Mouse (Mus musculus) ES-E14 (cell line): Measurements from ENCODE around the gene Usp35. TPM values are rescaled to one million over a fixed set of nuclear protein-coding genes. Genes with fewer than 3 reads are reported as not detected.

Experiments
- DNase-seq: peaks from one replicate; pipeline ENCODE4 v3.0.0-alpha.2; 2013; ENCODE audit warnings: low read depth, low spot score
- H3K27ac ChIP-seq: 2 replicates; pipeline ENCODE4 v1.5.1; 2012; ENCODE audit warnings: low read depth, mild to moderate bottlenecking, low read length, moderate library complexity, mixed read lengths; ENCODE audit not compliant: poor library complexity, insufficient read depth, severe bottlenecking
- H3K36me3 ChIP-seq: 2 replicates; pipeline ENCODE4 v1.6.1; 2012; ENCODE audit warnings: mild to moderate bottlenecking, low read length, moderate library complexity, mixed read lengths; ENCODE audit not compliant: control insufficient read depth, poor library complexity, insufficient read depth, severe bottlenecking
- H3K4me1 ChIP-seq, 2 experiments: fragments of 150-350 bp in 1 of 2; sonication (generic) in 1 of 2; 2 replicates each; pipeline ENCODE4 v1.6.1; 2012; ENCODE audit warnings: low read length in 2 of 2, mild to moderate bottlenecking in 1 of 2, mixed read lengths in 1 of 2; ENCODE audit not compliant: control insufficient read depth in 2 of 2, insufficient read depth in 2 of 2, poor library complexity in 1 of 2
- H3K4me3 ChIP-seq, 2 experiments: fragments of 150-350 bp in 1 of 2; sonication (generic) in 1 of 2; 2 replicates each; pipeline ENCODE4 v1.5.1; 2012; ENCODE audit warnings: low read length in 2 of 2, low read depth in 1 of 2, mild to moderate bottlenecking in 1 of 2, mixed read lengths in 1 of 2; ENCODE audit not compliant: insufficient read depth in 1 of 2, poor library complexity in 1 of 2, severe bottlenecking in 1 of 2
- H3K9ac ChIP-seq: 2 replicates; pipeline ENCODE4 v1.6.1; 2012; ENCODE audit warnings: low read depth, mild to moderate bottlenecking, low read length, mixed read lengths; ENCODE audit not compliant: poor library complexity, insufficient read depth, severe bottlenecking
- H3K9me3 ChIP-seq: fragments of 150-350 bp; sonication (generic); 2 replicates; pipeline ENCODE4 v1.6.1; 2012; ENCODE audit warnings: low read depth, mild to moderate bottlenecking, low read length; ENCODE audit not compliant: control insufficient read depth, insufficient read depth
- CHD2 ChIP-seq: IDR thresholded peaks from 2 replicates; pipeline ENCODE4 v1.6.1; 2014; ENCODE audit warnings: mild to moderate bottlenecking, low read depth, low read length, inconsistent platforms
- HCFC1 ChIP-seq: IDR thresholded peaks from 2 replicates; pipeline ENCODE4 v1.6.1; 2012; ENCODE audit warnings: low read length, inconsistent platforms, borderline replicate concordance; ENCODE audit not compliant: insufficient read depth
- MAFK ChIP-seq: IDR thresholded peaks from 2 replicates; pipeline ENCODE4 v1.6.1; 2014; ENCODE audit warnings: mild to moderate bottlenecking, low read depth, low read length, inconsistent platforms; ENCODE audit not compliant: insufficient read depth
- ZC3H11A ChIP-seq: IDR thresholded peaks from 2 replicates; pipeline ENCODE4 v1.6.1; 2012; ENCODE audit warnings: low read depth, mild to moderate bottlenecking, inconsistent platforms, low read length, borderline replicate concordance
- ZNF384 ChIP-seq: IDR thresholded peaks from 2 replicates; pipeline ENCODE4 v1.6.1; 2012; ENCODE audit warnings: low read depth, low read length, inconsistent platforms
- in situ Hi-C, 2 experiments: fragments of 600-800 bp; cut with MboI; formaldehyde crosslinking; loops; one replicate each; pipeline ENCODE4 v1.15.1; 2025; ENCODE audit warnings: low sequenced_read_pairs in 2 of 2, inconsistent platforms in 1 of 2; ENCODE audit not compliant: unreplicated experiment in 2 of 2
- total RNA-seq: library from RNA; depleted of rRNA; stranded (reverse); fragments of 300-350 nt; gene quantifications from 2 replicates; pipeline ENCODE4 v1.2.3, GENCODE M21; 2012

Usp35 gene
- total RNA-seq, 1 experiment, result 5.8 TPM

DNA sequence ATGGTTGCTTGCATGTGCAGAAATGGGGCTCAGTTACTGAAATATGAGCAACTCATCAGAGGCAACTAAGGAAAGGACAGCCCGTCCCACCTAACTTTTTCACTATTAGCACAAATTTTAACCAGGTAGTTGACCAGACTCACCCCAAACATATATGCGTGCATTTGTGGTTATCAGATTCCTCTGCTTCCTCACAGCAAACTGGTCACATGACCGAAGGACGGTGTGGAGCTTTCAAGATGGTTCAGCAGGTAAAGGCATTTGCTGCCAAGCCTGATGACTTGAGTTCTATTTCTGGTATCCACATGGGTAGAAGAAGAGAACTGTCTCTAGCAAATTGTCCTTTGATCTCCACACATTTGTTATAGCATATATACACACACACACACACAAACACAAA, 26.5 kb upstream of the Usp35 start:
- Histone ChIP-seq H3K9me3 (no peaks in the 10 kb centered on the region), H3K36me3 (no peaks in the 10 kb centered on the region), H3K9ac (no peak overlapping the region), H3K4me1 (peaks cover 0 to 2% of the 10 kb centered on the region in 2 experiments; a peak in 1 of 4 replicates), H3K4me3 (no peak overlapping the region), H3K27ac (no peak overlapping the region)
- in situ Hi-C loops, result no loop called here
- no peak for DNase-seq
- no peak for TF ChIP-seq ZNF384
- TF ChIP-seq MAFK, result no peak
- no peak for TF ChIP-seq HCFC1
- no peak for TF ChIP-seq ZC3H11A
- TF ChIP-seq CHD2, result no peak

DNA sequence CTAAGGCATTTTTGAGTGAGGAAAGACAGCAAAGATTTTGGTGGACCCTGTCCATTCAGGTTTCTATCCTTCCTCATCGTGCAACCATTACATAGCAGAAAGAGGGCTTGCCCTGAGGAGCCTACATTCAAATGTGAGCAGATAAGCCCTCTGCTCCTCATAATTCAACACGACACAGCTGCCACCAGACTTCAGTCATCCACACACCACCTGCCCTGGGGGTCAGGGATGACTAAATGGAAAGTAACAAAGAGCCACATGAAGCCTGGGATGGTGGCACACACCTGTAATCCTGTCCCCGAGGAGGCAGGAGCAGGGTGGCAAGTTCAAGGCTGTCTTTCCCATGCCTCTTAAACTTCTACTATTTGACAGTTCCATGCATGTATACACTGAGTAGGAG, 26.0 kb upstream of the Usp35 start:
- Histone ChIP-seq H3K4me3 (no peak overlapping the region), H3K4me1 (peaks cover 0 to 2% of the 10 kb centered on the region in 2 experiments; a peak in 1 of 4 replicates), H3K27ac (no peak overlapping the region), H3K9me3 (no peaks in the 10 kb centered on the region), H3K36me3 (no peaks in the 10 kb centered on the region), H3K9ac (no peak overlapping the region)
- in situ Hi-C loops, result no loop called here
- no peak for DNase-seq
- TF ChIP-seq ZNF384 (no peak), MAFK (no peak), CHD2 (no peak), ZC3H11A (no peak), HCFC1 (no peak)

GRCm38 (mm10) chr7:97356875-97357276, 25.1 kb upstream of the Usp35 start:
- H3K36me3 ChIP-seq, result no peaks in the 10 kb centered on the region
- peaks cover 0 to 2% of the 10 kb centered on the region in 2 experiments; a peak in 1 of 4 replicates for H3K4me1 ChIP-seq
- H3K9ac ChIP-seq, result no peak overlapping the region
- no peak overlapping the region for H3K27ac ChIP-seq
- H3K9me3 ChIP-seq, result no peaks in the 10 kb centered on the region
- no peak for DNase-seq
- in situ Hi-C loops, result no loop called here
- TF ChIP-seq HCFC1 (no peak), ZNF384 (no peak), CHD2 (no peak), MAFK (no peak), ZC3H11A (no peak)
- H3K4me3 ChIP-seq, result no peak overlapping the region

- peaks cover 0 to 2% of the 10 kb centered on the region in 2 experiments; a peak in 1 of 4 replicates for H3K4me1 ChIP-seq
- no peaks in the 10 kb centered on the region for H3K36me3 ChIP-seq
- DNase-seq, result no peak
- no peak overlapping the region for H3K9ac ChIP-seq
- no peaks in the 10 kb centered on the region for H3K9me3 ChIP-seq
- in situ Hi-C loops, result no loop called here
- TF ChIP-seq MAFK (no peak), ZC3H11A (no peak), ZNF384 (no peak), HCFC1 (no peak), CHD2 (no peak)
- no peak overlapping the region for H3K27ac ChIP-seq
- H3K4me3 ChIP-seq, result no peak overlapping the region
Observed at GRCm38 (mm10) chr7:97356253-97356652, 24.4 kb upstream of the Usp35 start.
